Mouse (Mus musculus): ENCODE data around the gene Nat10.
A peak's percentile ranks its signal among the peaks of the same experiment; 100 is the strongest.

The Nat10 gene

GRCm38 (mm10) chr2:103690425-103690824 is 70.6 kb downstream of the Nat10 start:
- no peak for DNase-seq

- no peak for DNase-seq
Measured at GRCm38 (mm10) chr2:103687888-103688287, 73.2 kb downstream of the Nat10 start.

- DNase-seq, result peak; percentile 42
Measured at GRCm38 (mm10) chr2:103687143-103687542, 73.9 kb downstream of the Nat10 start.

- DNase-seq, result no peak
Measured at GRCm38 (mm10) chr2:103685581-103685980, 75.5 kb downstream of the Nat10 start.

DNA sequence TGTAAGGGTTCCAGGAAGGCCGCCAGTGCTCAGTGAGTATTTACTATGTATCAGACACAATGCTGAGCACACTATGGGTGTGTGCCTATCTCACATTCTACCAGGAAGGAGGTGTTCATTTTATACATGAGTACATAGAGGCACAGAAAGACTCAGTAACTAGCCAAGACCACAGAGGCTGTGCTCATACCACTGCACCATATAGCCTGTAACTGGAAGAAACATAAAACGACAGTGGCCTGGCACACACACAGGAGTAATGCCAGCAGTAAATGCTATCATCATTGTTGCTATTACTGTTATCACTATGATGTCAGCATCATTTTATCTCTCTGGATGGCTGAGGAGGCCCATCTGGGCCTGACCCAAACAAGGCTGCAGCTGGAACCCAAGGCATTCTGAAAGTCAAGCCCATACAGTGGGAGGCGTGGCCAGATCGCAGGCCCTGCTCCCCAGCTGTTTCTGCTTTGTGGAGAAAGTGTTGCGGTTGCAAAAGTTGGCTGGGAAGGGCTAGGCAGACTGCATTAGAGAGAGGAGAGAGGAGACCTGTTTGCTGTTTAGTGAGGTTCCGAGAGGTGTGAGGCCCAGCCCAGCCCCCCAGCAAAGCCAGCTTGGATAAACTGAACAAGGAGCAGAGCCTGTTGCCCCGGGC is 76.0 kb downstream of the Nat10 start:
- peak; percentile 85 for DNase-seq

- DNase-seq, result peak; percentile 53
Measured at GRCm38 (mm10) chr2:103684431-103684830, 76.6 kb downstream of the Nat10 start.

DNA sequence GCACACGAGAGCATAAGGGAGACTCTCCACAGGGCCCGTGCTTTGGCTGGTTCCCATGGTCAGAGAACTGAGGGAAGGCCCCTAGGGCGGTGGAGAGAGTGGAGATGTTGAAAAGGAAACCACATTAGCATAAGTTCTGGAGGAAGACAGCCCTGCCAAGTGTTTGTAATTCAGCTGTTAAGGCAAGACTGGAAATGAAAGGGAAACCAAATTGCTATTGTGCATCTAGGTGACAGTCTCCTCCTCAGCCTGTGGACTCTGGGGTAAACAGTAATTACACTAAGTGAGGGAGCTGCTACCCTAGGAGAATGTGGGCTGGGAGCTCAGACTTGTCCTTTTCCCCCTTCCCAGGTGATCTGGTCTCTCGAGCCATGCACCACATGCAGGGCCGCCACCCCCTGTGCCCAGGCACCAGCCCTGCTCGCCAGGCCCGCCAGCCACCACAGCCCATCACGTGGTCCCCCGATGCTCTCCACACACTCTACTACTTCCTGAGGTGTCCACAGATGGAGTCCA is 78.1 kb downstream of the Nat10 start:
- DNase-seq, result peak; percentile 64

DNA sequence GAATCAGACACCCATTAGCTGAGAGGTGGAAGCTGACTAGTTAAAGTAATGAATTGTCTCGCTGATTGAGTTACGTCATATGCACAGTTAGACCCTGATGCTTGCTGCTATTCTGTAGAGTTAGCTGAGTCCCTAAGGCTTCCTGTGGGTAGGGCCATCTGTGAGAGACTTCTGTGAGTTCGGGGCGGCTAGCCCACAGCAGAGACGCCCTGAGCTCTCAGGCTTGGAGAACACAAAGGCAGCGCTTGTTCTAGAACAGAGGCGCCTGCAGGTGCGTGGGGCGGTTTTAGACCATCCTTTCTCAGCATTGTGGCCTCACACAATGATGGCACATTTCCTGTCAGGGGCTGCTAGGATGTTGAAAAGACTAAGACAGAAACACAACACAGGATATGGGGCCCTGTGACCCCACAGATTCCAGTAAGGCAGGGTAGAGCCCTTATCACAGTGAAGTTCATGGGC is 78.8 kb downstream of the Nat10 start:
- peak; percentile 93 for DNase-seq

DNA sequence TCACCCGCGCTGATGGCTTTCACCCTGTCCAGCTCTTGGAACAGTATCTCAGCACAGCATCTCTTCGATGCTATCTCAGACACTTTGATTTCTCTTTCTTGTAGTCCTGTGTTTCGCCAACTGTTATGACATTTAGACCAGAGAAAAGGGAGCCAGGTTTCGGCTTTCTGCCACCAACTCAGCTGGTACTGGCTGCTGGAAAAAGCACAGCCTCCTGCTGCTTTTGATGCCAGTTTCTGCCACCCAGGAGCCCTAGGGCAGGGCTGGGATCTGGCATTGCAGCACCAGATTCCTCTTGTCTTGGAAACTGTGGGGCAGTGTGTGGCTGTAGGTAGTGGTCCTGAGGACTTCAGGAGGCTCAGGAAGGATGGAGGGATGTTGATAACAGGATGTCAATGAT is 79.9 kb downstream of the Nat10 start:
- DNase-seq, result peak; percentile 46

DNA sequence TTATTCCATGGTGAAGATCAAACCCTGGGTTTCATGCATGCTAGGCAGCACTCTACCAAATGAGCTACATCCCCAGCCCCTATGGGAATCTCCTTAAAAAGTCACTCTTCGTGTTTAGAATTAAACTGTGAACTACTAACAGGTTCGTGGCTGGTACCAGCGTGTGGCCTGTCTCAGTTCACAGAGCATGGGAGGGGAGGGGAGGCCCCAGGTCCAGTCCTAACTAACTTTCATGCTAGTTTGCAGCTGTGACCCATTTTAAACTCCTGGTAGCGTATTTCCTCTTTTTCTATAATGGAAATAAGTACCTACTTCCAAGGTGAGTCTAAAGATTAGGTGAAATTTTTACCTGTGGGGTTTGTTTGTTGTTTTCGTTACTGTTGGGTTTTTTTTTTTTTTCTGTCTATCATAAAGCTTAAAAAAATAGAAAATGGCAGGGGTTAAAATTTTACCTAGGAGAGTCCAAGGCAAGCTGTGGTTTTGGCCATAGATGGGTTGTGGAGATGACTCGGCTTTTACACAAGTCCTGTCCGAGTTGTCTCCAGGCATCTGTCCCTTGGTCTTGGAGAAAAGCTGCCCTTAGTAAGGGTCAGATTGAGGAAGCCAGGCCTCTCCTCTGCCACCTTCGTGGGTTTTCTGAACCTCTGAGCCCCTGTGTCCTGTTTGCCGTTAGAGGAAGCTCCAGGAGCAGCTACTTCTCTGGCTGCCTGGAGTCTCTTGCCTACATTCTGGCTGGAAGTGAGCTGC is 80.5 kb downstream of the Nat10 start:
- DNase-seq, result peak; percentile 64

DNA sequence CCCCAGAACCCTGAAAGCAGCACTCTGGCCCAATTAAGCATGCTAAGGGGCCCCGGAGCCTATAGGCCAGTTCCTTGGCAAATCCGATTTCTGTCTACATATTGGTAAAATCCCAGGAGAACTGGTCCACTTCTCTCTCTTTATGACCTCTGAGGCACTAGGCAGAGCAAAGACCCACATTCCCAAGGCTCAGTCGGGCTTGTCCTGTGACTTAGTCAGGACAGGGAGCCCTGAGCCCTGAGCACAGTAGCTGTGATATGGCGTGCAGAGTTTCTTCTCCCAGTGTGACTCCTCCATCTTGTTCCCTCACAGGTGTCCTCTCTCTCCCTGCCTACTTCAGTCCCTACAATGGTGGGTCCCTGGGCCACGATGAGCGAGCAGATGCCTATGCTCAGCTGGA is 82.6 kb downstream of the Nat10 start:
- DNase-seq, result no peak

DNA sequence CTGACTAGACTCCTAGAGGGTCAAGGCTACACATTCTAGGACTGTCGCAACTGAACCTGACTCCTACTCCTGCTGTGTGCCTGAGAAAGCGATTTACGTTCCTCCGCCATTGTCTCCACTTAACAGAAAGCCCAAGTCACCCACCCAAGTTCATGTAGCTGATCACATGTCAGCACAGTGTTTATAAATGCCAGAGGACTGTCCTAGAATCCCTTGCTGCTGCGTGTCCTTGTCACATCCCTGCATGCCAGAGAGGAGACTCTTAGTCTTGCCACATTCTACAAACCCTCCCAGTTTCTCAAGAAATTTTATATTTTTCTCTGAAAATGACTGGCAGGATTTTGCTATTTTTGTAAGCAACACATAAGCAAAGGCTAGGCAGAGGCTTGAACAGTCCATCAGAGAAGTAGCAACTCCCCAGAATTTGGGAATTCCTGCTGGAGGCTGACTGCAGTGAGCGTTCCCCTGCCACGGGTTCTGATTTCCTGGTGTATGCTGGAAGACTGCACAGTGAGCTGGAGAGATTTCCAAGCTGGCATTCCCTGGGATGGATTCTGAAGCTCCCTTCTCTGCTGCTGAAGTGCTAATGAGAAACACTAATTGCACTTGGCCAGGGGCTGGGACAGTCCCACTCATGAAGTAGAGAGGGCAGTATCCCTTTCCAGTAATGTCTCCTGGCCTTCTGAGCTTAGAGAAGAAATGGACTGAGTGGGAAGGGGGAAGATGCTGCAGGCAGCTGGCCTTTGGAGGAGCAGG is 83.3 kb downstream of the Nat10 start:
- DNase-seq, result no peak

- DNase-seq, result no peak
Measured at GRCm38 (mm10) chr2:103676808-103677207, 84.3 kb downstream of the Nat10 start.

DNA sequence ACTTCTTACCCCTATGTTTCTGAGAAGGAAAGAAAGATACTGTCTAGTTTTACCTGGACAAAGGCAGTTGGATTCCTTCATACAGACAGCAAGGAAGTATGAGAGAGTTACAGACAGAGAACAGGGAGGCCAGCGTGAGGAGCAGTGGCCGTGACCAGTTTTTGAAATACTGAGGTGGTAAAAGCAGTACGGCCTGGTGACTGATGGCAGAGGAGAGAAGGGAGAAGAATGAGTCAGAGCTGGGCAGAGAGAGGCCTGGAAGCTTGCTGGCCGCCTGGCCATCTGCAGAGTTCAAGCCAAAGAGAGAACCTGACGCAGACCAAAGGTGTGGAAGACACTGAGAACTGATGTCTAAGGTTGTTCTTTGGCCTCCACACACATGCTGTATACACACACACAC is 85.7 kb downstream of the Nat10 start:
- DNase-seq, result no peak

- DNase-seq, result no peak
Measured at GRCm38 (mm10) chr2:103673609-103674008, 87.5 kb downstream of the Nat10 start.

DNA sequence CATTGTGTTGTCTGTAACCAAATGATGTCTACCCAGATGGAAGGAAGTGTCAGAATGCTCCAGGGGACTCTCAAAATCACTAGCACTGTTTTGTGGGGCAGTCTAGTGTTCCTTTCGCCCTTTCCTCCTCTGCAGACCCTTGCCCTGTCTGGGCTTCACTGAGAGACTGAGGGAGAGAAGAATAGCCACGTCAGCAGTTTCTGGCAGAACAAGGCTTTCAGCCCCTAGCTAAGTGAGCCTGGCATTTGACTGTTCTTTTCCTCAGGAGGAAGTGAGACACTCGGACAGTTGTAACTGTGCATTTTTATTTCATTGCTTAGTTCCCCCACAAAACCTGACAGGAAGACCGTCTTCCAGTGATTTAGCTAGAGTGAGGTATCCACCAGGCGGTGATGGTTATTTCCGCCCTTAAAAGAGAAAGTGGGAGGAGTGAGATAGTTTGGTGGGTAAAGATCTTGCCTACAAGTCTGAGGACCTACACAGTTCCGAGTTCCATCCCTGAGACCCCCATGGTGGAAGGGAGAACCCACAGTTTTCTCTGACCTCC is 88.4 kb downstream of the Nat10 start:
- peak; percentile 52 for DNase-seq

All from thymus, postnatal 14 days (tissue).